Mouse (Mus musculus) skeletal muscle tissue, adult 2 months (tissue): ENCODE measurements around the gene Hyal1.

Experiments used
- DNase-seq: peaks from one replicate; pipeline ENCODE4 v3.0.0-alpha.2; 2012; ENCODE audit warnings: low read depth, low spot score

The Hyal1 gene

DNA sequence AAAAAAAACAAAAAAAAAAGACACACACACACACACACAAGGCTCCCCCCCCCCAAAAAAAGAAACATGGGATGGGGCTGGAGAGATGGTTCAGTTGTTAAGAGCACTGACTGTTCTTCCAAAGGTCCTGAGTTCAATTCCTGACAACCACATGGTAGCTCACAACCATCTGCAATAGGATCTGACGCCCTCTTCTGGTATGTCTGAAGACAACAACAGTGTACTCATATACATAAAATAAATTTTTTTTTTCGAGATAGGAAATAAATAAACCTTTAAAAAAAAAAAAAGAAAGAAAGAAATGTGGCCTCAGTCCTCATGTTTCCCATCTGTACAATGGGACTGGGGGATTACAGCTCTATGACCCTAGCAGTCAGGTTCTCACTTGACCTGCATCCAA, 40.7 kb downstream of the Hyal1 start:
- DNase-seq = no peak

DNA sequence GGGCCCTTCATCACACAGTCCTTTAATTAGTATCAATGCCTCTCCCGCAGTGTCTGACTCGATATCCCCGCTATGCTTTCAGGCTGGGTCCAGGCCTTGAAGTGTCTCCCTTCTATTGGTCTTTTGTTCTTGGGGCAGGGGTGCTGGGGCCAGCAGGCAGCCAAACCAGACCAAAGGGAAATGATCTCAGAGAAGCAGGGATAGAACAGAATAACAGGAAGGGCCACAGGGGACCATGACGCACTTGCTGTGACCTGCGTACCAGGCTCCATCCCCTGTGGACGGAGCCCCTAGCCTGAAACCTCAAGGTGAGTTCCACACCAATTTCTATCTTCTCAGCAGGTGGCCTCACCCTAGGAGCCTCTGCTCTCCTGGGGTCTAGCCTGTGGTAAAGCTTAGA, 41.4 kb downstream of the Hyal1 start:
- DNase-seq = no peak

- DNase-seq = no peak
Measured at GRCm38 (mm10) chr9:107618778-107619545, 42.2 kb downstream of the Hyal1 start.

- DNase-seq = no peak
Measured at GRCm38 (mm10) chr9:107619546-107619879, 42.8 kb downstream of the Hyal1 start.

- DNase-seq = no peak
Measured at GRCm38 (mm10) chr9:107620954-107621353, 44.2 kb downstream of the Hyal1 start.

DNA sequence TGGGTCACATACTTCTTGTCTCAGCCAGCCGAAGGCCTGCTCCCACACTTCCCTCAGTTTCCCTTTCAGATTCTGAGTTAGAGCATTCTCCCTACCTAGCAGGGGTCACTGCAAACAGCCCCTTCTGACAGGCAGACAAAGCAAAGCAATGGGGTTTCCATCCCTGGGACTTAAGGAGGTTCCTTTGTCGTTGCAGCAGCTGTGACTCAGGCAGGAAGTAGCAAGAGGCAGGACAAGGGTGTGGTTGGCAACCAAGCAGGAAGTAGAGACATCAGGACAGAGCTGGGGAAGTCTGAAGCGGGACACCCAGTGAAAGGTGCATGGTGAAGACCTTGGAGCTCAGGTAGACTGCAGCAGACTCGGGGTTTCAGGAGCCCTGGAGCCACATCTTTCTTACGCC, 47.8 kb downstream of the Hyal1 start:
- DNase-seq = no peak

DNA sequence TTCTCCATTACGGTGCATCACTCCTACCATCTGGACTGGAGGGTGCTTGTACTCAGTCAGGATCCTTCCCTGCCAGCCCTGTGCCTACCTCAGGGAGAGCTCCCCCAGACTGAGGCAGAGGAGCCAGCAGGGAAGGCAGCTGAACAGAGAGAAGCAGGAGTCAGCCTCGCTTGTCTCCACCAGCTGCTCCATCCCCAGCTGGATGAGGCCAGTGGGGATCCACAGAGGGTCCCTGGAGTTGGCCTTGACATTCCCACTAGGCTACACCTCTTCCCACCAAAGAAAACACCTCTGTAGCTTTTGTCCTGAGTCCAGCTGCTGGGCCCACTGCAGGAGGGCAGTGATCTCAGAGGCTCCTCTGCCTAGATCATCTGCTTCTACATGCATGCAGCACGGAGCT, 48.2 kb downstream of the Hyal1 start:
- no peak for DNase-seq

- DNase-seq = no peak
Measured at GRCm38 (mm10) chr9:107625351-107626128, 48.8 kb downstream of the Hyal1 start.

DNA sequence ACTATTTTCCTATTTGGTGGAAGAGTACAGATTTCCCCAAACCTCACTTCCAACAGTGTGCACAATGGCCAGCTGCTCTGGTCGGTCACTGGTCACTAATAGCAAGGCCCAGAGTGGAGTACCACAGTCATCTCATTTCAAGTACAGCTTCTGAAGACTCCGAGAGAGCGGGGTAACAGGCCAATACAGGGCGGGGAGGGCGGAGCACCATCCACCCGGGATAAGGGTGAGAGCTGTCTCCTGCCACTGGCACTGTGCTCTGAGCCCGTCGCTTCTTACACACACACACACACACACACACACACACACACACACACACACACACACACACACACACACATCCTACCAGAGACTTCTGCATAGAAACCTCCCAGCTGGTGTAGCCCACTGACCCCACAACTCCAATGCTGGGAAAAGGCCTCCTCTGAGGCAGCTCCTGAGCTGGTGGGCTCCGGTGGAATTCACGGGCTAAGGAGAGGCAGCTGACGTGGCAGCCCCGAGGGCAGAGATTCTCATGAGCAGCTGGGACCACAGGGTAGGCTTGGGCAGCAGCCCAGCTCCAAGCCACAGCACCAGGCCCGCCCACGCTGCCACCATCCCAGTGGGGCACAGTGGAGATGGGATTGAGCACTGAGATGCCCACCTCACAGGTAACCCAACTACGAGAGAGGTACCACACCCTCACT, 49.6 kb downstream of the Hyal1 start:
- DNase-seq = no peak

- no peak for DNase-seq
Measured at GRCm38 (mm10) chr9:107626844-107627277, 50.1 kb downstream of the Hyal1 start.

GRCm38 (mm10) chr9:107627387-107628255, 50.9 kb downstream of the Hyal1 start:
- no peak for DNase-seq

DNA sequence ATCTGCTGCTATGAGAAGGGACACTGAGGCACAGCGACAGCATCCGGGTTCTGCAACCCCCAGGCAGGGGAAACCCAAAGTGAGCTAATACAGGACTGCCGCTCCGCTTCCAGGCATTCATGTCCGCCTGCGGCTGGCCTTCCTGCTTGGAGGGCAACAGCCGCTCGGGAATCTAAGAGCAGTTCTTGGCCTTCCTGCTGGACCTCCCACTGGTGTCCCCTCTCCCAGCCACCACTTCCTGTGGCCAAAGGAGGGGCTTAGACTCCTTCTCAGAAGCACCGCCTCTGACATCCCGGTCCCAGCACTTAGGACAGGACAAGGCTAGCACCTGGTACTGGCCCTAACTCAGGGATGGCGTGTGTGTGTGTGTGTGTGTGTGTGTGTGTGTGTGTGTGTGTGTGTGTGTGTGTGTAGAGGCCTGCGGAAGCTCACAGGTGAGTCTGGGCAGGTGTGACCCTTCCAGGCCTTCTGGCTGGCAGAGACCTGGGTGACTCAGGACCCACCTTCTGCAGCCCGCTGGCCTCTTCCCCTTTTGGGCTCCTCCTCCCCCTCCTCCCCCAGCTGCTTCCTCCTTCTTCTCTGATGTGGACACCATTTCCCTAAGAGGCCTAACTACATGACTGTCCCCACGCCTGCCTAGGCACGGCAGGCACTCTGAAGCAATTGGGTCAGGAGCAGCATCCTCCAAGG, 52.1 kb downstream of the Hyal1 start:
- no peak for DNase-seq

GRCm38 (mm10) chr9:107629411-107629730, 52.6 kb downstream of the Hyal1 start:
- DNase-seq = no peak

- DNase-seq = no peak
Measured at GRCm38 (mm10) chr9:107629901-107630425, 53.2 kb downstream of the Hyal1 start.

- no peak for DNase-seq
Measured at GRCm38 (mm10) chr9:107630576-107630975, 53.8 kb downstream of the Hyal1 start.
